Mouse (Mus musculus): ENCODE data around the gene Zfp534.
"Not testable (repeated sequence)": the region's sequence is repeated elsewhere in the genome, so short reads cannot be mapped to it uniquely, and the experiment has no call there.

Zfp534 gene

DNA sequence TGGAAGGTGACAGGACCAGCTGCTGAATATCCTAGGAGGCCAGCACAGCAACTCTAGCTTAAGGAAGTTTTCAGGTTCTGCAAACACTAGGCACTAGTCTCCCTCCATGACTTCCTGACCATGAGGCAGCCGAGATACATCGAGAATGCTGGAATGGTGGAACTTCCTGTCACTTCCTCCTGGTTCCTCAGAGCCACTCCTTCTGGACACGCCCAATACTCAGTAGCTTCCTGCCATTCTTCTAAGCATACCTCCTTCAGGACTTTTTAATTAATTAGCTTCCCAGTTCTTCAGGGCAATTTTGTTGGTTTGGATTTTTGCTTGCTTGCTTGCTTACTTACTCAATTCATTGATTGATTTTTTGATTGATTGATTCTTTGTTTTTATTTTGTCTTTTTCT, at the start of gene Zfp534:
Gene Zfp534 (minus strand): TSS at position 101 of the 400 bp plus-strand sequence.
- not testable (repeated sequence) for DNase-seq (ENCODE audit: low spot score)

DNA sequence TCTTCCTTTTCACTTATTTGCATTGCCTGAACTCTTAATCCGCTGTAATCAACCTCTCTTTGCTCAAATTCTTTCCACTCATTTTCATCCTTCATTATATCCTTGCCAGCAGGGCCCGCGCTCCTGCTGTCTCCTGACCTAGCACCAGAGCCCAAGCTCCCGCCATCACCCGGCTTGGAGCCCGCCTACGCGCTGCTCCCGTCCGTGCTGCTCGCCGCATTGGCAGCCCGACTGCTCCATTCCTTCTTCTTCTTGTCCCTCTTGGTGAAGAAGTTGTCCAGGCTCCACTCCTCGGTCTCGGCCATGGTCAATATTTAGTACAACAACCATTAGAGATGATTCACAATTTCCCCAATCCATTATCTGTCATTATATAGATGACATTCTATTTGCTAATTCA, 43.9 kb upstream of the Zfp534 start:
- not testable (repeated sequence) for DNase-seq (ENCODE audit: low spot score)

DNA sequence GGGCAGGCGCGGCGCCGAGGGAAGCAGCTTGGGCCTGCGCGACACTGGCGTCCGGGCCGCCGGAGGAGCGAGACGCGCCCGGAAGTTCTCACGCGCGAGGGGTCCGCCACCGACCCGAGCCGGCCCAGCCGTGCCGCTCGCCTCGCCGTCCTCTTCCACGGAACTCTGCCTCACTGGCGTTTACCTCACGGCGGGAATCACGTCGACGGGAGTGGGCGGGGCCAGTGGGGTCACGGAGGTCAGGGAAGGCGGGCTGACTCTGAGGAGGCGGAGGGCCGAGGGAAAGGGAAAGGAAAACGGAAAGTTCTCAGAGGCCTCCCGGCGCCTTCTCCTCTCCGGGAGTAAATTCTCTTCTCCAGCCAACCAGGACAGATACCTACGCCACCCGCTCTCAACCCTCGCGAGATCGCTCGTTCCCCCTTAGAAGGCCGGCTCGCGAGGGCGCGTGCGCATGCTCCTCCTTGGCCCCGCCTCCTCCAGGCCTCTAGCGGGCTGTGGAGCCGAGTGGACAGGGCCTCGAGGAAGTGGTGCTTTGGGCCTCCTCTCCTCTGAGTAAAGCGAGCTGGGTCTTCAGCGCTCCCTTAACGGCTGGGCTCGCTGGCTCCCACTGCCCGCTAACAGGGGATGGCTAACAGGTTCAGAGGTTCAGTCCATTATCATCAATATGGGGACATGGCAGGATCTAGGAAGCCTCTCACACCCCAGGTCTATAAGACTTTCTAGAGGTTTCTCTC, 36.5 kb upstream of the Zfp534 start:
- not testable (repeated sequence) for DNase-seq (ENCODE audit: low spot score)

DNA sequence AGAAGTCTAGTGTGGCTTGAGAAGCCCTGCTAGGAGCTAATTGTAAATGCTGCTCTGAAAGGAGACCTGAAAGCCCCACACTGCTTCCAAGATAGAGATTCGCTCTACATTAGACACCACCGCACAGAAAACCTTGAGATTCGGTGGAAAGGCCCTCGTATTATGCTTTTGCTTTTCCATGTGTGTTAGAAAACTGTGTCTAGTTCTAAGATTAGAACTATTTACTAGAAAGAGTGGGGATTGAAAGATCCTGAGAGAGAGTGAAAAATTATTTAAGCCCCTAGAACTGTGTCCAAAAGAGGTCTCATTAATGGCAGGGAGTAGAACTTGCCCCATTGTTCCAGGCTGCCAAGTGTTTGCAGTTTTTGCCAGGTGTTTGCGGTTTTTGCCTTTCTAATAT, 47.1 kb downstream of the Zfp534 start:
- DNase-seq (ENCODE audit: low spot score), result not testable (repeated sequence)

DNA sequence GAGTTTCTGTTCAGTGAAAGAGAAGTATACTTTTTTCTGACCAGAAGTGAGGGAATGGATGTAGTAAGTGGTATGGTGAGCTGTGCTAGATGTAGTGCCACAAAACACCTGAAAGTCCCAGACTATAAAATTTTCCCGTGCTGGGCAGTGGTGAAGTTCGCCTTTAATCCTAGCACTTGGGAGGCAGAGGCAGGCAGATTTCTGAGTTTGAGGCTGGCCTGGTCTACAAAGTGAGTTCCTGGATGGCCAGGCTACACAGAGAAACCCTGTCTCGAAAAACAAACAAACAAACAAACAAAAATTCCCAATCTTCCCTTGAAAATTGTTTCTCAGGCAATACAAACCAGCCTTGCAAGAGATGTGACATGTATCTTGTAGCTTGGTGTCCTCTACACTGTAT, 54.9 kb downstream of the Zfp534 start:
- DNase-seq (ENCODE audit: low spot score), result not testable (repeated sequence)

DNA sequence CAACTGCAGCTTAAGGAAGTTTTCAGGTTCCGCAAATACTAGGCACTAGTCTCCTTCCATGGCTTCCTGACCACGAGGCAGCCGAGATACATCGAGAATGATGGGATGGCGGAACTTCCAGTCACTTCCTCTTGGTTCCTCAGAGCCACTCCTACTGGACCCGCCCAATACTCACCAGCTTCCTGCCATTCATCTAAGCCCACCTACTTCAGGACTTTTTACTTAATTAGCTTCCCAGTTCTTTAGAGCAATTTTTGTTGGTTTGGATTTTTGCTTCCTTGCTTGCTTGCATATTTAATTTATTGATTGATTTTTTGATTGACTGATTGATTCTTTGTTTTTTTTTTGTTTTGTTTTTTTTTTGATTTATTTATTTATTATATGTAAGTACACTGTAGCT, 59.9 kb downstream of the Zfp534 start, which contains the start of gene Zfp979:
Gene Zfp979 (minus strand): TSS at position 101 of the 400 bp plus-strand sequence.
- not testable (repeated sequence) for DNase-seq (ENCODE audit: low spot score)

DNA sequence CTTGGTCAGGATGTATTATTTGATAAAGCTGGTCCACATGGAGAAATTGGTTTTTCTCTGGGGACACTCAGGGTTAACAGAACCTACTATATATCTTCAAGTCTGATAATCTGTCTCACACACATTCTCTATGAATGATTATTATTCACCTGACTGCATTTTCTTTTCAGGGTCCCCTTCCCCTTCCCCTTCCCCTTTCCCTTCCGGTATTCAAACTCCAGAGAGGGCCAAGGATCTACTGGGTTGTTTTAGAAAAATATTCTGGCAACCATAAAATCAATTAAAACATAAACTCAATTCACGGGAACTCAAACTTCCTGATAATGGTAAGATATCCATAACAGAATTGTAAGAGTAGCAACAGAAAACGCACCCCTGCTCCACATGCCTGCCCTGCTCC, 60.4 kb downstream of the Zfp534 start:
- DNase-seq (ENCODE audit: low spot score), result not testable (repeated sequence)

DNA sequence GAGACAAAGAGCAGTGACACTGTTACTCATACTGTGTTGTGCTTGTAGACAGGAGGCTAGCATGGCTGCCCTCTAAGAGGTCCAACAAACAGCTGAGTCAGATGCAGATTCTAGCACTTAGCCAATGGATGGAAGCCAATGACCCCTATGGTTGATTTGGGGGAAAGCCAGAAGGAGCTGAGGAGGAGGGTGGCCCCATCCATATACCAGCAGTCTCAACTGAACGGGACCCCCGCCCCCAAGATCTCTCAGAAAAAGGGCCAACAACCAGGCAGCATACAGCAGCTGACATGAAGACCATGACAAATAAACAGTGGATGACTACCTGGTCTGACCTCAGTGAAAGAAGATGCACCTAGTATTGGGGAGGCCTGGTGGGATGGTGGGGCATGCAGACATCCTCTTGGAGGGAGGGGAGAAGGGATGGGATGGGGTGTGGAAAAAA, 68.5 kb downstream of the Zfp534 start:
- not testable (repeated sequence) for DNase-seq (ENCODE audit: low spot score)

Measured in layer of hippocampus, adult 9-10 months (tissue).